In the genomic region with DNA sequence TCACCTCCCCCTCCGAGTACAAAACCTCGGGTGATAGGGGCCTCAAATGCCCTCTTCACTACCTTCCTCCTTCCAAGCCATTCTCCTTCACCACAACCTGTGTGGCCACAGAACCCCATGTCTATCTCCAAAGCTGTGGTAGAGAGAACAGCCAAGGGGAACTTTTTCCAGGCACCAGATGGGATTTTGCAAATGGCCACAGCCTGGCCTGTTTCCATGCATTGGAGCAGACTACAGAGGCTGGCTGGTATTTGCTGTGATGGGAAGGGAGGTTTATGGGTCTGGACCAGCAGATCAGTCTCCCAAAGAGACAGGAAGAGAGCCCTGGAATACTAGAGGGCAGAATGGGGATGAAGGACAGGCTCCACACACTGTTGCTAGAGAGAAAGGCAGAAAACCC, we compare ENCODE assay signal across 20 mouse cellular contexts.
"Had no signal": no experiment of that assay in that cellular context is flagged by ENCODE, and none has a peak within 500 bp of the region (broad histone marks: within the 10 kb centered on the region; RNA-seq: fewer than 3 reads in every experiment).

No protein-coding gene starts in this region.

- H3K9me3 ChIP-seq: kidney, embryonic 15.5 days; limb, embryonic 15.5 days; midbrain, embryonic 12.5 days; midbrain, embryonic 15.5 days; neural tube, embryonic 12.5 days; neural tube, embryonic 15.5 days; stomach, embryonic 15.5 days had no signal

- ATAC-seq: liver, postnatal 0 days; lung, postnatal 0 days; midbrain, embryonic 15.5 days had no signal

- H3K27me3 ChIP-seq: kidney, embryonic 15.5 days; limb, embryonic 15.5 days; midbrain, embryonic 12.5 days; midbrain, embryonic 15.5 days; neural tube, embryonic 12.5 days; neural tube, embryonic 15.5 days; stomach, embryonic 15.5 days had no signal

- H3K36me3 ChIP-seq: midbrain, embryonic 12.5 days; midbrain, embryonic 15.5 days; neural tube, embryonic 12.5 days; neural tube, embryonic 15.5 days; stomach, embryonic 15.5 days had no signal

- H3K4me3 ChIP-seq: kidney, embryonic 15.5 days; limb, embryonic 15.5 days; midbrain, embryonic 12.5 days; midbrain, embryonic 15.5 days; neural tube, embryonic 12.5 days; neural tube, embryonic 15.5 days; stomach, embryonic 15.5 days had no signal

- H3K27ac ChIP-seq: kidney, embryonic 15.5 days; limb, embryonic 15.5 days; liver, embryonic 14.5 days; macrophage; midbrain, embryonic 12.5 days; midbrain, embryonic 15.5 days; neural tube, embryonic 12.5 days; neural tube, embryonic 15.5 days; stomach, embryonic 15.5 days had no signal

- H3K4me2 ChIP-seq: kidney, embryonic 15.5 days; limb, embryonic 15.5 days; liver, embryonic 11.5 days; lung, embryonic 14.5 days; midbrain, embryonic 12.5 days; midbrain, embryonic 15.5 days; neural tube, embryonic 12.5 days; neural tube, embryonic 15.5 days; stomach, embryonic 15.5 days had no signal

- DNase-seq: kidney, adult 11 months; kidney, adult 8-10 months; kidney, postnatal 10 days; kidney, postnatal 36 days; liver, postnatal 0 days; lung, embryonic 14.5 days; right cerebral cortex, postnatal 25 days; spleen, adult 18-20 months; thymus, postnatal 25 days had no signal

- H3K9ac ChIP-seq: kidney, embryonic 15.5 days; limb, embryonic 15.5 days; liver, embryonic 14.5 days; liver, postnatal 0 days; lung, embryonic 14.5 days; midbrain, embryonic 12.5 days; midbrain, embryonic 15.5 days; neural tube, embryonic 12.5 days; neural tube, embryonic 15.5 days; stomach, embryonic 15.5 days had no signal
